Mouse (Mus musculus): ENCODE results near the gene Etv3.

- no peak for TF ChIP-seq POLR2A (IDR thresholded peaks at IDR 0.05; ENCODE audit: low read depth, low read length)
- no peak for TF ChIP-seq CTCF (IDR thresholded peaks at IDR 0.05; ENCODE audit: borderline replicate concordance, insufficient read depth, low read length)
Measured at GRCm38 (mm10) chr3:87546291-87546721, 21.1 kb downstream of the Etv3 start.
